Mouse (Mus musculus): ENCODE measurements at regions not wholly inside any gene's neighbourhood (a gene's known extent, or its start where the extent isn't known, plus 50 kb on each side); places are given as distances from the start of the nearest gene placed in this dataset.

- WGBS = 75% methylated on average over 8 of the region's 8 CpGs
- Histone ChIP-seq H3K27ac (ENCODE audit: insufficient read depth, low read depth, low read length) (no peak overlapping the region), H3K4me3 (ENCODE audit: low read depth, low read length) (no peak overlapping the region), H3K4me1 (ENCODE audit: control insufficient read depth, insufficient read depth, insufficient read length, low read length) (no peaks in the 10 kb centered on the region), H3K36me3 (ENCODE audit: control insufficient read depth, insufficient read depth, low read length) (no peaks in the 10 kb centered on the region), H3K27me3 (ENCODE audit: control insufficient read depth, insufficient read depth, low read length) (no peaks in the 10 kb centered on the region)
- TF ChIP-seq CTCF (IDR thresholded peaks at IDR 0.05; ENCODE audit: extremely low read depth, insufficient read length, insufficient replicate concordance, low read depth, low read length) = no peak
- no peak for TF ChIP-seq POLR2A (IDR thresholded peaks at IDR 0.05; ENCODE audit: low read depth, low read length)
Observed at GRCm38 (mm10) chr13:94670961-94671360, 117.7 kb upstream of the Tbca start.

GRCm38 (mm10) chr13:94680492-94681168, 108.1 kb upstream of the Tbca start:
- WGBS = 62% methylated on average over 17 of the region's 17 CpGs
- H3K4me1 ChIP-seq (ENCODE audit: control insufficient read depth, insufficient read depth, insufficient read length, low read length) = no peaks in the 10 kb centered on the region
- no peak for TF ChIP-seq CTCF (IDR thresholded peaks at IDR 0.05; ENCODE audit: extremely low read depth, insufficient read length, insufficient replicate concordance, low read depth, low read length)
- no peak for TF ChIP-seq POLR2A (IDR thresholded peaks at IDR 0.05; ENCODE audit: low read depth, low read length)

GRCm38 (mm10) chr13:94681606-94682005, 107.1 kb upstream of the Tbca start:
- H3K36me3 ChIP-seq (ENCODE audit: control insufficient read depth, insufficient read depth, low read length) = no peaks in the 10 kb centered on the region
- H3K27ac ChIP-seq (ENCODE audit: insufficient read depth, low read depth, low read length) = no peak overlapping the region
- 91% methylated on average over 13 of the region's 13 CpGs for WGBS
- TF ChIP-seq CTCF (IDR thresholded peaks at IDR 0.05; ENCODE audit: extremely low read depth, insufficient read length, insufficient replicate concordance, low read depth, low read length) = no peak
- TF ChIP-seq POLR2A (IDR thresholded peaks at IDR 0.05; ENCODE audit: low read depth, low read length) = no peak
- H3K27me3 ChIP-seq (ENCODE audit: control insufficient read depth, insufficient read depth, low read length) = no peaks in the 10 kb centered on the region
- H3K4me3 ChIP-seq (ENCODE audit: low read depth, low read length) = no peak overlapping the region
- no peaks in the 10 kb centered on the region for H3K4me1 ChIP-seq (ENCODE audit: control insufficient read depth, insufficient read depth, insufficient read length, low read length)

More at GRCm38 (mm10) chr13:94680492-94681168, 108.1 kb upstream of the Tbca start:
- no peak overlapping the region for H3K4me3 ChIP-seq (ENCODE audit: low read depth, low read length)
- no peak overlapping the region for H3K27ac ChIP-seq (ENCODE audit: insufficient read depth, low read depth, low read length)
- no peaks in the 10 kb centered on the region for H3K27me3 ChIP-seq (ENCODE audit: control insufficient read depth, insufficient read depth, low read length)
- no peaks in the 10 kb centered on the region for H3K36me3 ChIP-seq (ENCODE audit: control insufficient read depth, insufficient read depth, low read length)

GRCm38 (mm10) chr13:94685191-94685590, 103.5 kb upstream of the Tbca start:
- Histone ChIP-seq H3K27ac (ENCODE audit: insufficient read depth, low read depth, low read length) (no peak overlapping the region), H3K27me3 (ENCODE audit: control insufficient read depth, insufficient read depth, low read length) (no peaks in the 10 kb centered on the region), H3K36me3 (ENCODE audit: control insufficient read depth, insufficient read depth, low read length) (no peaks in the 10 kb centered on the region), H3K4me3 (ENCODE audit: low read depth, low read length) (no peak overlapping the region), H3K4me1 (ENCODE audit: control insufficient read depth, insufficient read depth, insufficient read length, low read length) (no peaks in the 10 kb centered on the region)
- WGBS = 58% methylated on average over 7 of the region's 7 CpGs
- TF ChIP-seq CTCF (IDR thresholded peaks at IDR 0.05; ENCODE audit: extremely low read depth, insufficient read length, insufficient replicate concordance, low read depth, low read length) (no peak), POLR2A (IDR thresholded peaks at IDR 0.05; ENCODE audit: low read depth, low read length) (no peak)

- WGBS = 71% methylated on average over 5 of the region's 5 CpGs
Observed at GRCm38 (mm10) chr13:94687295-94687694, 101.4 kb upstream of the Tbca start.

GRCm38 (mm10) chr13:94706641-94707053, 82.1 kb upstream of the Tbca start:
- H3K27me3 ChIP-seq (ENCODE audit: control insufficient read depth, insufficient read depth, low read length) = peaks cover 59% of the 10 kb centered on the region
- 8% methylated on average over 7 of the region's 7 CpGs for WGBS

More at GRCm38 (mm10) chr13:94687295-94687694, 101.4 kb upstream of the Tbca start:
- Histone ChIP-seq H3K4me1 (ENCODE audit: control insufficient read depth, insufficient read depth, insufficient read length, low read length) (no peaks in the 10 kb centered on the region), H3K27me3 (ENCODE audit: control insufficient read depth, insufficient read depth, low read length) (no peaks in the 10 kb centered on the region), H3K27ac (ENCODE audit: insufficient read depth, low read depth, low read length) (no peak overlapping the region), H3K4me3 (ENCODE audit: low read depth, low read length) (no peak overlapping the region), H3K36me3 (ENCODE audit: control insufficient read depth, insufficient read depth, low read length) (no peaks in the 10 kb centered on the region)
- TF ChIP-seq CTCF (IDR thresholded peaks at IDR 0.05; ENCODE audit: extremely low read depth, insufficient read length, insufficient replicate concordance, low read depth, low read length) (no peak), POLR2A (IDR thresholded peaks at IDR 0.05; ENCODE audit: low read depth, low read length) (no peak)

GRCm38 (mm10) chr13:94707371-94708280, 81.1 kb upstream of the Tbca start:
- Histone ChIP-seq H3K4me3 (ENCODE audit: low read depth, low read length) (no peak overlapping the region), H3K27me3 (ENCODE audit: control insufficient read depth, insufficient read depth, low read length) (peaks cover 62% of the 10 kb centered on the region), H3K4me1 (ENCODE audit: control insufficient read depth, insufficient read depth, insufficient read length, low read length) (peaks cover under 1% of the 10 kb centered on the region; the same call in 1 of the 2 replicates), H3K36me3 (ENCODE audit: control insufficient read depth, insufficient read depth, low read length) (no peaks in the 10 kb centered on the region), H3K27ac (ENCODE audit: insufficient read depth, low read depth, low read length) (no peak overlapping the region)
- WGBS = 11% methylated on average over 32 of the region's 32 CpGs
- TF ChIP-seq POLR2A (IDR thresholded peaks at IDR 0.05; ENCODE audit: low read depth, low read length) (no peak), CTCF (IDR thresholded peaks at IDR 0.05; ENCODE audit: extremely low read depth, insufficient read length, insufficient replicate concordance, low read depth, low read length) (no peak)

More at GRCm38 (mm10) chr13:94706641-94707053, 82.1 kb upstream of the Tbca start:
- TF ChIP-seq CTCF (IDR thresholded peaks at IDR 0.05; ENCODE audit: extremely low read depth, insufficient read length, insufficient replicate concordance, low read depth, low read length) (no peak), POLR2A (IDR thresholded peaks at IDR 0.05; ENCODE audit: low read depth, low read length) (no peak)
- Histone ChIP-seq H3K27ac (ENCODE audit: insufficient read depth, low read depth, low read length) (no peak overlapping the region), H3K4me3 (ENCODE audit: low read depth, low read length) (no peak overlapping the region), H3K4me1 (ENCODE audit: control insufficient read depth, insufficient read depth, insufficient read length, low read length) (peaks cover 3% of the 10 kb centered on the region; the same call in 1 of the 2 replicates), H3K36me3 (ENCODE audit: control insufficient read depth, insufficient read depth, low read length) (no peaks in the 10 kb centered on the region)

All from small intestine, adult 2 months (tissue).